Mouse (Mus musculus): ENCODE measurements at regions not wholly inside any gene's neighbourhood (a gene's known extent, or its start where the extent isn't known, plus 50 kb on each side); places are given as distances from the start of the nearest gene placed in this dataset.

DNA sequence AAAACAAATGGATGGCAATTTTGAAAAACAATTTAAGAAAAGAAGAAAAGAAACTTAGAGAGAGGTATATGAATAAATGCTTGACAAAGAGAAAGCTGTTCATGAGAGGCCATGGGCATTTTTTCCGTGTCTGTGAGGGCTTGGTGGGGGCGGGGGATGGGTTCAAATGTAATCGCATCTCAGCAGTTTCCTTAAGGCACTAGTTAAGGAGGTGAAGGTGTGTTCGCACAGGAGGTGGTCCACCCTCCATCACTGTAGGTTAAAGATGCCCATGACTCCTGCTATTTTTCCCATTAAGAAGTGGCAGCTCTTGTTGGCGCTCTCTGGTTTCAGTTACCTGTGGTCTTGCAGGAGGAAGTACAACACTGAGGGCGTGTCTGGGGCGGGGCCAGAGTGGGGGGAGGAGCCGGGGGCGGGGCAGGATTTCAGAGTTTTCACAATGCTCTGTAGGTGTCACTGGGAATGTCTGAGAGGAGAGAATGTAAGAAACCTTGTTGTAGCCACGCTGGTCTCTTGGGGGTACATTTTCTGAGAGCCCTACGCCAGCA lies 126.0 kb downstream of the Gm10131 start:
- Histone ChIP-seq H3K36me3 (ENCODE audit: control insufficient read depth, insufficient read depth, low read length) (no peaks in the 10 kb centered on the region), H3K4me2 (ENCODE audit: low read length) (no peak overlapping the region), H3K4me1 (ENCODE audit: control insufficient read depth, insufficient read depth, low read depth, low read length) (no peaks in the 10 kb centered on the region), H3K9me3 (ENCODE audit: control insufficient read depth, low read length) (no peaks in the 10 kb centered on the region), H3K4me3 (ENCODE audit: low read length) (no peak overlapping the region), H3K27ac (ENCODE audit: low read depth, low read length) (no peak overlapping the region), H3K27me3 (replicated peaks; ENCODE audit: control insufficient read depth, insufficient read depth, low read length) (no peaks in the 10 kb centered on the region), H3K9ac (ENCODE audit: low read depth, low read length) (no peak overlapping the region)
- no peak for ATAC-seq
- 64% methylated on average over 11 of the region's 11 CpGs for WGBS

DNA sequence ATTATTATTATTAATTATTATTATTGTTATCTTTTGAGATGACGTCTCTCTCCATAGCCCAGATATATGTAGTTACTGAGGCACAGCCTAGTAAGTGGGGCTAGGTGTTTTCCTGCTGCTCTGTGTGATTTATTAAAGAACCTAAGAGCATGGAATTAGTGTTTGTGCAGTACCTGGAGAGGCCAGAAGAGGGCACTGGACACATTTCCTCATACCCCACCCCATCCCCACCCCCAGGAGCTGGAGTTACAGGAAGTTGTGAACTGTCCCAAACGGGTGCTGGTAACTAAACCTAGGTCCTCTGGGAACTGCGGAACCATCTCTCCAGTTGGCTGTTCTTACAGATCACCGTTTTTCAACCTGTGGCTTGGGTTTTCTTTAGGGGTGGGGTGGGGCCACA lies 129.9 kb downstream of the Gm10131 start:
- H3K36me3 ChIP-seq (ENCODE audit: control insufficient read depth, insufficient read depth, low read length), result no peaks in the 10 kb centered on the region
- H3K4me1 ChIP-seq (ENCODE audit: control insufficient read depth, insufficient read depth, low read depth, low read length), result no peaks in the 10 kb centered on the region; the same call in 1 of the 2 replicates
- H3K4me3 ChIP-seq (ENCODE audit: low read length), result no peak overlapping the region
- H3K27ac ChIP-seq (ENCODE audit: low read depth, low read length), result no peak overlapping the region
- no peaks in the 10 kb centered on the region for H3K9me3 ChIP-seq (ENCODE audit: control insufficient read depth, low read length)
- 79% methylated on average over 4 of the region's 4 CpGs for WGBS
- ATAC-seq, result no peak
- H3K27me3 ChIP-seq (replicated peaks; ENCODE audit: control insufficient read depth, insufficient read depth, low read length), result no peaks in the 10 kb centered on the region
- no peak overlapping the region for H3K9ac ChIP-seq (ENCODE audit: low read depth, low read length)
- H3K4me2 ChIP-seq (ENCODE audit: low read length), result no peak overlapping the region

DNA sequence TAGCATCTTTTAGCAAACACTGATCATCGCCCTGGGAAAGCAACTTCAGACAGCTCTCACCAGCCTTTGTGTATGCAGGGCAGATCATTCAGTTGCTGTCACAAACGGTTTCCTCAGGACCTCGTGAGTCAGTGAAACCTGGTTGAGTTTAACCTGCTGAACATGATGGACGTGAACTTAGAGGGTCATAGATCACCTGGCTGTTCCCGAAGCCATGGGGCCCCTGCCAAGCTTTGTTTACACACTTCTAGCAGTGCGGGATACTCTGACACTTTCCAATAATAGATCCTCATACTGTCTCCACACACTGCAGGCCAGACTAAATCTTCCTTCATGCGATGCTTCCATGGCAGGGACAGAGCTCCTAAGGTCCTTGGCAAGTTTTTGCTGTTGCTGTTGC lies 130.5 kb downstream of the Gm10131 start:
- H3K36me3 ChIP-seq (ENCODE audit: control insufficient read depth, insufficient read depth, low read length), result no peaks in the 10 kb centered on the region
- ATAC-seq, result no peak
- no peak overlapping the region for H3K4me3 ChIP-seq (ENCODE audit: low read length)
- no peaks in the 10 kb centered on the region; the same call in 1 of the 2 replicates for H3K4me1 ChIP-seq (ENCODE audit: control insufficient read depth, insufficient read depth, low read depth, low read length)
- H3K4me2 ChIP-seq (ENCODE audit: low read length), result no peak overlapping the region
- H3K27ac ChIP-seq (ENCODE audit: low read depth, low read length), result no peak overlapping the region
- H3K9ac ChIP-seq (ENCODE audit: low read depth, low read length), result no peak overlapping the region
- no peaks in the 10 kb centered on the region for H3K27me3 ChIP-seq (replicated peaks; ENCODE audit: control insufficient read depth, insufficient read depth, low read length)
- no peaks in the 10 kb centered on the region for H3K9me3 ChIP-seq (ENCODE audit: control insufficient read depth, low read length)
- WGBS, result 72% methylated on average over 7 of the region's 7 CpGs
